Mouse (Mus musculus) cortical plate, adult 2 months (tissue): ENCODE data around the gene Gm21761. TPM values are rescaled to one million over a fixed set of nuclear protein-coding genes. Genes with fewer than 3 reads are reported as not detected.
"Not testable (repeated sequence)": the region's sequence is repeated elsewhere in the genome, so short reads cannot be mapped to it uniquely, and the experiment has no call there.

Experiments used
- H3K27ac ChIP-seq: fragments of 200-500 bp; 2 replicates; pipeline ENCODE4 v1.5.1; 2012; ENCODE audit warnings: low read length, control low read depth, inconsistent platforms; ENCODE audit not compliant: insufficient read depth
- H3K4me1 ChIP-seq: fragments of 200-500 bp; 2 replicates; pipeline ENCODE4 v1.6.1; 2011; ENCODE audit warnings: low read length; ENCODE audit not compliant: control insufficient read depth, insufficient read depth
- H3K4me3 ChIP-seq: fragments of 200-500 bp; 2 replicates; pipeline ENCODE4 v1.5.1; 2011; ENCODE audit warnings: mild to moderate bottlenecking, low read length, control low read depth; ENCODE audit not compliant: insufficient read depth
- polyA plus RNA-seq: library from polyadenylated mRNA; depleted of rRNA; stranded (reverse); fragments of >200 nt; gene quantifications from 2 replicates; pipeline ENCODE4 v1.2.3, GENCODE M21; 2012; rRNA removed

The Gm21761 gene
- polyA plus RNA-seq, 1 experiment: not detected

DNA sequence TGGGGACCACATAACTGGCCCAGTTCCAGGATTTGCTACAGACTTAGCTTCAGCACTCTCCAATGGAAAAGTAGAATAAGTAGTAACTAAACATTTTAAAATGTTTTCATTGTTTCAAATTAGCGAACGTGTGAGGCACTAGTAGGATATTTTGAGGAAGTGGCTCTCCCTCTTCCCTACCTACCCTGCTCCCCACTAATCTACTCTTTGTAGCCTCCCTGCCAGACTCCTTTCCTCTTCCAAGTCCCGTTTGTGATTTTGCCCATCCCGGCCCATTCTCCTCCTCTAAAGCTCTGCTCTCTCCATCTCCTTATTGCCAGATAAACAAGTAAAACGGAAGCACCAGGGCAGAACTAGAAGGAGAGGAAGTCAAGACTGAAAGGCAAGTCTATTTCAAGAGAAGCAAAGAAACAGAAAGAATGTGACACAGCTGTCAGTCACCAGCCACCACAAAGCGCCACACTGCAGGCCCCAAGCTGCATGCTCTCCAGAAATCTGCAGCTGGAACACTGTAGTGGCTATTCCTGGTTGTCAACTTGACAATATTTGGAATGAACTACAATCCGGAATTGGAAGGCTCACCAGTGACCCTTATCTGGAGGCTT lies 64.6 kb downstream of the Gm21761 start:
- not testable (repeated sequence) for H3K4me1 ChIP-seq, H3K27ac ChIP-seq, H3K4me3 ChIP-seq

DNA sequence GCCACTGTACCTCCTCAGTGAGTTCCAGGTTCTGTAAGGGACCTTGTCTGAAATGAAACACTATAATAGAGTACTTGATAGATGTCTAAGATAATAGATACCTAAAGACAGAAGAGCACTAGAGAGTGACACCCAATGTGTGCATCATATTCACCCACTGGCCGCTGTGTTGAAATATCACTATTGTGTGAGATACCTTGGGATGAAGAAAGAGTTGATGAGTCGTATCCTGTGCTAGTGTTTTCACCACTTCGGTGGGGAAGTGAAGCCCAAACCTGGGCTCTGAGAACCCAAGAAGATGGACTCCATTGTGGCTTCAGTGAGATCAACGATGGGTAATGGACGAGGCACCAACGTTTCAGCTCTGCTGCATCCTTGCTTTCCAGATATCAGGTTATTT lies 66.7 kb downstream of the Gm21761 start:
- H3K4me3 ChIP-seq, H3K27ac ChIP-seq, H3K4me1 ChIP-seq: not testable (repeated sequence)

Other genes with a start within 250 kb of the Gm21761 start
- gene Hmgcs1, start 238.9 kb downstream of the Gm21761 start, polyA plus RNA-seq: 186 and 222 TPM in 2 replicates
- 7.0 and 7.4 TPM in 2 replicates for gene Nim1k, start 173.4 kb downstream of the Gm21761 start, polyA plus RNA-seq
- 25.4 and 26.0 TPM in 2 replicates for gene Zfp131, start 138.4 kb downstream of the Gm21761 start, polyA plus RNA-seq
- not detected in 2 replicates for gene AF067063, start 99.1 kb downstream of the Gm21761 start, polyA plus RNA-seq
- not detected in 2 replicates for gene D13Ertd608e, start 93.3 kb downstream of the Gm21761 start, polyA plus RNA-seq
- gene Tcstv1, start 34.5 kb downstream of the Gm21761 start, polyA plus RNA-seq: not detected in 2 replicates
- not detected in 2 replicates for gene B020031M17Rik, start 21.5 kb upstream of the Gm21761 start, polyA plus RNA-seq
- gene Gm36079, start 97.7 kb upstream of the Gm21761 start, polyA plus RNA-seq: not detected in 2 replicates
- not detected in 2 replicates for gene Gm21188, start 122.9 kb upstream of the Gm21761 start, polyA plus RNA-seq
- not detected in 2 replicates for gene Gm20767, start 211.0 kb upstream of the Gm21761 start, polyA plus RNA-seq
- gene Gm21818, start 243.2 kb upstream of the Gm21761 start, polyA plus RNA-seq: not detected in 2 replicates